23 mouse cellular contexts compared by ENCODE assay signal in genomic region chr17:3410307-3410706, GRCm38 (mm10).
DNase-seq lines count a peak whose midpoint lies in the region; ATAC-seq and TF ChIP-seq lines count a peak whose summit lies in the region.
"Had no signal": no experiment of that assay in that cellular context is flagged by ENCODE, and none has a peak within 500 bp of the region (broad histone marks: within the 10 kb centered on the region; RNA-seq: fewer than 3 reads in every experiment).

No protein-coding gene starts in this region.

- TF ChIP-seq POLR2A in CH12.LX (IDR thresholded peaks at IDR 0.05; ENCODE audit: low read depth, low read length), result no peak

- H3K27me3 ChIP-seq in embryonic facial prominence, embryonic 14.5 days (replicated peaks; ENCODE audit: control insufficient read depth, insufficient read depth, low read length), result peaks cover 2% of the 10 kb centered on the region; the same call in 1 of the 2 replicates
- H3K27me3 ChIP-seq in embryonic facial prominence, embryonic 10.5 days (replicated peaks; ENCODE audit: low read depth, poor library complexity, severe bottlenecking), result peaks cover 58% of the 10 kb centered on the region
- no peaks in the 10 kb centered on the region for H3K27me3 ChIP-seq in CH12.LX (replicated peaks)
- H3K27me3 ChIP-seq: embryonic facial prominence, embryonic 13.5 days had no signal

- whole genome bisulfite sequencing in embryonic facial prominence, embryonic 14.5 days, result 54% methylated on average over 2 of the region's 2 CpGs
- 68% methylated on average over 2 of the region's 2 CpGs for WGBS in embryonic facial prominence, embryonic 10.5 days

- no peaks in the 10 kb centered on the region for H3K9me3 ChIP-seq in embryonic facial prominence, embryonic 14.5 days (ENCODE audit: control insufficient read depth, low read length)
- no peaks in the 10 kb centered on the region for H3K9me3 ChIP-seq in embryonic facial prominence, embryonic 10.5 days
- H3K9me3 ChIP-seq in CH12.LX (replicated peaks; ENCODE audit: low read length), result no peaks in the 10 kb centered on the region
- H3K9me3 ChIP-seq: embryonic facial prominence, embryonic 13.5 days; forebrain, embryonic 13.5 days; forebrain, embryonic 15.5 days; G1E had no signal

- DNase-seq in embryonic facial prominence, embryonic 14.5 days (ENCODE audit: low spot score), result no peak
- DNase-seq in embryonic facial prominence, embryonic 10.5 days (ENCODE audit: low spot score), result no peak
- no peak for DNase-seq in CH12.LX (ENCODE audit: extremely low read depth)
- DNase-seq in MN1 (ENCODE audit: low spot score), result peak; percentile 21
- DNase-seq in gastrocnemius, postnatal 14 days, result no peak
- no peak for DNase-seq in spleen, postnatal 4 days (ENCODE audit: low spot score in 2 of 2)
- DNase-seq: adrenal gland, adult 2 months; adrenal gland, postnatal 10 days; adrenal gland, postnatal 25 days; B cell, adult 2 months; cerebellum, adult 11 months; cerebellum, adult 18-20 months; cerebellum, adult 8-10 months; cerebellum, adult 9-11 months; cerebellum, postnatal 14 days; cerebellum, postnatal 36 days; embryo, embryonic 11 days; forebrain, postnatal 0 days had no signal

- no peak for TF ChIP-seq EP300 in CH12.LX (IDR thresholded peaks at IDR 0.05; ENCODE audit: low read length)

- H3K4me2 ChIP-seq in embryonic facial prominence, embryonic 14.5 days (ENCODE audit: low read depth, low read length), result no peak overlapping the region
- no peak overlapping the region for H3K4me2 ChIP-seq in CH12.LX (ENCODE audit: insufficient read depth, low read depth, poor library complexity, severe bottlenecking)
- H3K4me2 ChIP-seq: embryonic facial prominence, embryonic 13.5 days; forebrain, embryonic 13.5 days; forebrain, embryonic 15.5 days had no signal

- in situ Hi-C loops in CH12.LX (cut with MboI; ENCODE audit: low pct_ligation_motif_present, low pct_unique_long_range_greater_than_20kb, low sequenced_read_pairs), result no loop called here

- dilution Hi-C loops in CH12.LX (cut with MboI; ENCODE audit: extremely low pct_ligation_motif_present, extremely low pct_unique_long_range_greater_than_20kb, low sequenced_read_pairs), result no loop called here

- TF ChIP-seq CTCF in CH12.LX (conservative IDR thresholded peaks at IDR 0.05 in 1 of 2, IDR thresholded peaks at IDR 0.05 in 1 of 2; ENCODE audit: low read depth in 2 of 2, low read length in 2 of 2), result no peak

- H3K4me1 ChIP-seq in embryonic facial prominence, embryonic 14.5 days (ENCODE audit: control insufficient read depth, insufficient read depth, low read length), result peaks cover 9% of the 10 kb centered on the region
- peaks cover 22% of the 10 kb centered on the region for H3K4me1 ChIP-seq in embryonic facial prominence, embryonic 10.5 days
- H3K4me1 ChIP-seq in CH12.LX (ENCODE audit: control insufficient read depth in 1 of 2, insufficient read depth in 2 of 2), result peaks cover 3 to 19% of the 10 kb centered on the region in 2 experiments; a peak in 2 of 4 replicates

- no peaks in the 10 kb centered on the region; the same call in 1 of the 2 replicates for H3K79me2 ChIP-seq in CH12.LX (replicated peaks; ENCODE audit: control insufficient read depth, extremely low read depth, insufficient read depth, poor library complexity, severe bottlenecking)

- no peak overlapping the region for H3K27ac ChIP-seq in embryonic facial prominence, embryonic 14.5 days (replicated peaks; ENCODE audit: low read depth, low read length)
- H3K27ac ChIP-seq in embryonic facial prominence, embryonic 10.5 days (replicated peaks), result no peak overlapping the region
- H3K27ac ChIP-seq in CH12.LX (ENCODE audit: insufficient read depth, low read depth), result no peak overlapping the region
- H3K27ac ChIP-seq: embryonic facial prominence, embryonic 13.5 days; forebrain, embryonic 13.5 days; forebrain, embryonic 15.5 days had no signal

- H3K36me3 ChIP-seq in embryonic facial prominence, embryonic 14.5 days (ENCODE audit: control insufficient read depth, insufficient read depth, low read length), result no peaks in the 10 kb centered on the region
- no peaks in the 10 kb centered on the region for H3K36me3 ChIP-seq in embryonic facial prominence, embryonic 10.5 days (replicated peaks)
- H3K36me3 ChIP-seq in CH12.LX (replicated peaks in 1 of 2; ENCODE audit: control insufficient read depth in 1 of 2, insufficient read depth in 1 of 2, low read length in 1 of 2), result peaks cover 0 to 36% of the 10 kb centered on the region in 2 experiments
- H3K36me3 ChIP-seq: G1E had no signal

- ATAC-seq in embryonic facial prominence, embryonic 14.5 days (ENCODE audit: low read depth), result peak; percentile 33; the same call in 1 of the 2 replicates
- ATAC-seq: CD4-positive, CD25-positive, alpha-beta regulatory T cell, adult 4 months; forebrain, embryonic 13.5 days; forebrain, embryonic 15.5 days; forebrain, postnatal 0 days had no signal

- no peak for TF ChIP-seq RAD21 in CH12.LX (IDR thresholded peaks at IDR 0.05; ENCODE audit: low read depth, low read length)

- intact Hi-C loops in gastrocnemius, postnatal 14 days (cut with DNase I; ENCODE audit: low total_unique reads), result no loop called here

- H3K4me3 ChIP-seq in embryonic facial prominence, embryonic 14.5 days (ENCODE audit: low read depth, low read length), result no peak overlapping the region
- no peak overlapping the region for H3K4me3 ChIP-seq in embryonic facial prominence, embryonic 10.5 days
- H3K4me3 ChIP-seq in CH12.LX (replicated peaks in 1 of 3; ENCODE audit: low read depth in 2 of 3, low read length in 2 of 3, poor library complexity in 1 of 3), result no peak overlapping the region
- H3K4me3 ChIP-seq: embryonic facial prominence, embryonic 13.5 days; forebrain, embryonic 13.5 days; forebrain, embryonic 15.5 days had no signal

- no peak overlapping the region for H3K9ac ChIP-seq in embryonic facial prominence, embryonic 14.5 days (ENCODE audit: low read depth, low read length)
- no peak overlapping the region for H3K9ac ChIP-seq in CH12.LX (ENCODE audit: insufficient read depth, low read depth)
- H3K9ac ChIP-seq: embryonic facial prominence, embryonic 13.5 days; forebrain, embryonic 13.5 days; forebrain, embryonic 15.5 days; forebrain, postnatal 0 days had no signal

TF ChIP-seq in CH12.LX, 34 proteins besides CTCF, POLR2A, EP300 and RAD21:
- TF ChIP-seq NRF1 (IDR thresholded peaks at IDR 0.05; ENCODE audit: low read depth, low read length) (no peak), MEF2A (IDR thresholded peaks at IDR 0.05; ENCODE audit: borderline replicate concordance, low read depth, low read length) (no peak), UBTF (IDR thresholded peaks at IDR 0.05; ENCODE audit: low read depth, low read length) (no peak), KAT2A (IDR thresholded peaks at IDR 0.05; ENCODE audit: insufficient replicate concordance, low read length) (no peak), USF2 (conservative IDR thresholded peaks at IDR 0.05; ENCODE audit: low read depth, low read length) (no peak), JUND (conservative IDR thresholded peaks at IDR 0.05; ENCODE audit: low read depth, low read length) (no peak), MYC (IDR thresholded peaks at IDR 0.05; ENCODE audit: low read depth, low read length) (no peak), TBP (conservative IDR thresholded peaks at IDR 0.05; ENCODE audit: low read depth, low read length) (no peak), POLR2AphosphoS2 (IDR thresholded peaks at IDR 0.05; ENCODE audit: low read depth, low read length) (no peak), CHD2 (IDR thresholded peaks at IDR 0.05; ENCODE audit: low read length) (no peak), TCF12 (IDR thresholded peaks at IDR 0.05; ENCODE audit: low read depth, low read length) (peak; percentile 41; the same call in 1 of the 2 replicates), HCFC1 (IDR thresholded peaks at IDR 0.05; ENCODE audit: low read depth, low read length) (no peak), BHLHE40 (IDR thresholded peaks at IDR 0.05; ENCODE audit: low read depth, low read length) (no peak), ETS1 (conservative IDR thresholded peaks at IDR 0.05; ENCODE audit: low read depth, low read length) (peak; percentile 24; the same call in 1 of the 2 replicates)
